Mouse (Mus musculus) thymus, adult 2 months (tissue): ENCODE data around the gene Cnga3.

Experiments used
- CTCF ChIP-seq: fragments of 200-500 bp; IDR thresholded peaks from 2 replicates; pipeline ENCODE4 v1.5.1; 2012; ENCODE audit warnings: mild to moderate bottlenecking, control low read depth, low read length, moderate library complexity, borderline replicate concordance; ENCODE audit not compliant: control insufficient read depth, poor library complexity, insufficient read depth; ENCODE audit errors: extremely low read depth
- POLR2A ChIP-seq: fragments of 200-500 bp; IDR thresholded peaks from 2 replicates; pipeline ENCODE4 v1.6.1; 2012; ENCODE audit warnings: mild to moderate bottlenecking, low read length, control low read depth, moderate library complexity; ENCODE audit not compliant: control insufficient read depth, poor library complexity, insufficient read depth; ENCODE audit errors: extremely low read depth

DNA sequence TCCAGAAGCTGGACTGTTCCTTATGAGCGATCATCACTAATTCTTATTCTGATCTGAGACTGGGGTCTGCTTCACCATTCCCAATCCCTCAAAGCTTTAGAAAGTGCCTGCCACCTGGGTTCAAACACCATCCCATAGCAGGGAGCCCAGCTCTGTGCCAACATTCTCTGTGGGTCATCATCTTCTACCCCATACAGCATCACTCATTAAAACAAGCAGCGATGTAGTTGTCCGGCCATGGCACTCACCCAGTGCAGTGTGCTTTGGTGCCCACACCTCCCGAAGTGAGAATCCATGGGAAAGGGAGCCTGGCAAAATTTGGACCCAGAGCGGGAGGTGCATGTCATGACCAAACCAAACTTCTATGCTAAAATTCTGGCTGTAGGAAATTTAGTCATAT, 5.4 kb downstream of the Cnga3 start:
- TF ChIP-seq CTCF (no peak), POLR2A (no peak)
